In the genomic region with DNA sequence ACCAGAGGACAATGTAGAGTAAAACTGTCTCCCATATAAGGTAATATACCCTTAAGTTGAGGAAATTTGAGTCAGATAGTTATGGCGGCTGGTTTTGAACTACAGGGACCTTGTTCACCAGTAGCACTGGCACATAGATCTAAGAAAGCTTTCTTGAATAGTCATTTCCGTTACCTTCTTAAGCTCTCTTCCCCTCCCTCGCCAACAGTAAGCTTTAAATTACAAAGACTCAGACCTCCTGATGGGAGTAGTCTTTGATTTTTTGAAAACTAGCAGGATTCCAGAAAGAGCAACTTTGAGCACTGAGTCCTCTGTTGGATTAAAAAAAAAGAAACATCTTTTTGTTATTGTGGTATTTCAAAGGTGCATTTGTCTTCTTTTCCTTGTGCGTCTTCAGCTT, we compare ENCODE assay signal across 34 mouse cellular contexts.
"Had no signal": no experiment of that assay in that cellular context is flagged by ENCODE, and none has a peak within 500 bp of the region (broad histone marks: within the 10 kb centered on the region; RNA-seq: fewer than 3 reads in every experiment).

No protein-coding gene starts in this region.

- H3K4me2 ChIP-seq: heart, embryonic 11.5 days; heart, embryonic 12.5 days; heart, embryonic 13.5 days; heart, embryonic 15.5 days; hindbrain, embryonic 12.5 days; hindbrain, embryonic 13.5 days; hindbrain, embryonic 14.5 days; hindbrain, embryonic 15.5 days; intestine, embryonic 15.5 days; kidney, embryonic 15.5 days had no signal

- H3K27me3 ChIP-seq: heart, embryonic 12.5 days; heart, embryonic 13.5 days; heart, embryonic 15.5 days; hindbrain, embryonic 12.5 days; hindbrain, embryonic 13.5 days; hindbrain, embryonic 15.5 days; intestine, embryonic 15.5 days; kidney, embryonic 15.5 days had no signal

- H3K9ac ChIP-seq: heart, embryonic 12.5 days; heart, embryonic 13.5 days; heart, embryonic 15.5 days; hindbrain, embryonic 12.5 days; hindbrain, embryonic 13.5 days; hindbrain, embryonic 14.5 days; hindbrain, embryonic 15.5 days; intestine, embryonic 15.5 days; kidney, embryonic 15.5 days had no signal

- DNase-seq: heart, postnatal 10 days; heart, postnatal 14 days; heart, postnatal 36 days; heart, postnatal 4 days; kidney, adult 11 months; kidney, adult 18-20 months; kidney, adult 2 months; kidney, adult 8-10 months; kidney, adult 9 months; kidney, postnatal 10 days; kidney, postnatal 14 days; kidney, postnatal 25 days; kidney, postnatal 36 days; kidney, postnatal 4 days; layer of hippocampus, adult 9-11 months; layer of hippocampus, postnatal 36 days had no signal

- H3K27ac ChIP-seq: heart, embryonic 13.5 days; heart, embryonic 15.5 days; hindbrain, embryonic 10.5 days; hindbrain, embryonic 12.5 days; hindbrain, embryonic 13.5 days; hindbrain, embryonic 14.5 days; hindbrain, embryonic 15.5 days; hindbrain, postnatal 0 days; intestine, embryonic 15.5 days; kidney, embryonic 15.5 days; kidney, postnatal 0 days; layer of hippocampus, adult 2 months; left cerebral cortex, adult 2 months had no signal

- H3K4me3 ChIP-seq: heart, embryonic 12.5 days; heart, embryonic 13.5 days; heart, embryonic 15.5 days; hindbrain, embryonic 10.5 days; hindbrain, embryonic 12.5 days; hindbrain, embryonic 13.5 days; hindbrain, embryonic 15.5 days; intestine, embryonic 15.5 days; kidney, embryonic 15.5 days; layer of hippocampus, adult 2 months; left cerebral cortex, adult 2 months had no signal

- H3K9me3 ChIP-seq: heart, embryonic 12.5 days; heart, embryonic 13.5 days; heart, embryonic 15.5 days; hindbrain, embryonic 10.5 days; hindbrain, embryonic 12.5 days; hindbrain, embryonic 13.5 days; hindbrain, embryonic 15.5 days; intestine, embryonic 15.5 days; kidney, embryonic 15.5 days had no signal

- H3K36me3 ChIP-seq: hindbrain, embryonic 12.5 days; hindbrain, embryonic 13.5 days; hindbrain, embryonic 15.5 days; intestine, embryonic 15.5 days had no signal

- ATAC-seq: hindbrain, embryonic 16.5 days; hindbrain, postnatal 0 days; inflammation-experienced regulatory T-cells, adult 6 months; intestine, embryonic 15.5 days; intestine, postnatal 0 days had no signal

- H3K4me1 ChIP-seq: heart, embryonic 12.5 days; heart, embryonic 13.5 days; heart, embryonic 15.5 days; hindbrain, embryonic 10.5 days; hindbrain, embryonic 12.5 days; hindbrain, embryonic 13.5 days; hindbrain, embryonic 15.5 days; intestine, embryonic 15.5 days; kidney, embryonic 15.5 days had no signal
